Mouse (Mus musculus) spleen, postnatal 4 days (tissue): ENCODE results near the gene Npffr2.
"Not testable (repeated sequence)": the region's sequence is repeated elsewhere in the genome, so short reads cannot be mapped to it uniquely, and the experiment has no call there.

Source experiments
- DNase-seq, 2 experiments: peaks; one replicate each; pipeline ENCODE4 v3.0.0; 2022; ENCODE audit warnings: low spot score in 2 of 2

Npffr2 gene

DNA sequence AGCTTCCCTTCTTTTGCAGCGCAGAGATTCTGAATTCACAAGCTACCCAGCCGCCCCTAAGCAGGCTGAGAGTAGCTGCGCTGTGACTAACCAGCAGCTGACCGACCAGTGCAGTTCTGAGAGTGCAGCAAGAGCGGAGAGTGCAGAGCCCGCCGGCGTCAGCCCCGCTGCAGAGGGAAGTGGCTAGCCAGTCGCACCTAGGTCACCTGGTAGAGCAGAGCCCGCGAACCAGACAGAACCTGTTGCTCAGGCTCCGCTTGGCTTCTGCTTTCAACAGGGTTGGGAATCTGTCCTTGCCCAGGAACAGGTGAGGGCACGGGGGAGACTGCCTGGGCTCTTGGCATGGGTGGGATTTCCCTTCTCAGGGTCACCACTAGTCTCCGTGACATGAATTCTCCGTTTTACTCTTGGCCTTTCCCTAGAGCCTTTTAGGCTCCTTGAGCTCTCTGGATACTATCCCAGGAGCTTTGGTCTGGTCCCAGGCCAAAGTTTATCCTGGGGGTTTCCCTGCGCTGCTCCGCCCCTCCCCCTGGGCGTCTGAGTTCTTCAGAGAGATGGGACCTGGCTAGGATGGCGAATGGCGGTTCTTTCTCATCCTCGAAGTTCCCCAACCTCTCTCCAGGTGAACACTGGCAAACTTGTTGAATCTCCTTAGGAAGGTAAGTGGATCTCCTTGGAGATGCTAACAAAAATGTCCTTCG lies at the start of gene Npffr2:
Npffr2 (plus strand) TSS at position 552 of the 701 bp plus-strand sequence.
- no peak for DNase-seq

DNA sequence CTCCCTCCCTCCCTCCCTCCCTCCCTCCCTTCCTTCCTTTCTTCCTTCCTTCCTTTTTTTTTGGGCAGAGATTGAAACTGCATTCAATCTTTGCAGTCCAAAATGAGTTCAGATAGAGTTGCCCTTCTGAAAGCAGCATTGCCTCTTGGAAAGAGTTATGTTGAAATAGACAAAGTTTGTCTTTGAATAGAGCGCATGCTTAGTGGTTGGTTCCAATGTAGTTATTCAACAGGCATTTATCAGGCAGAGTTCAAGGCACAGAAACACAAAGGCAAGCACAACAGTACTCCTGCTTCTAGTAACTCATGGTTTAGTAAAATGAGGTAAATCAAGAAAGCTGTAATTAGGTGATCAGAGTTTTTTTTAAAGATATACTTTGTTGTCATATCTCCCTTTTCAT lies 34.7 kb upstream of the Npffr2 start:
- DNase-seq = no peak

DNA sequence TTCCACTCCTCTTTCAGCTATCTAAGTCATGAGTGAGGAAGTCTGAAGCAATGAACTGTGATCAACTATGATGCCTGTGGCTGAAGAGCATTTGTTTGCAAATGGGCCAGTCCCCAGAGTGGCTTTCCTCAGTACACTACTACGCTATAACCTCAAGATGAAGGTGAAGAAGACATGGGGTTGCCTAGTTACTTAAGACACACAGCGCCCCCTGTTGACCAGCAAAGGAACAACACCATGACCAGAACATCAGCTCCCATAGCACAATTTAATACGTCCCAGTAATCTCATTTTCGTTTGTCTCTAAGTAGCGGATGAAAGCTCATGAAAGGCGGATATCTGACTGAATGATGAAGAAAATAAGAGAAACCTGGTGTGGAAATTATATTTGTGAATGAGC lies 27.0 kb upstream of the Npffr2 start:
- DNase-seq = no peak

DNA sequence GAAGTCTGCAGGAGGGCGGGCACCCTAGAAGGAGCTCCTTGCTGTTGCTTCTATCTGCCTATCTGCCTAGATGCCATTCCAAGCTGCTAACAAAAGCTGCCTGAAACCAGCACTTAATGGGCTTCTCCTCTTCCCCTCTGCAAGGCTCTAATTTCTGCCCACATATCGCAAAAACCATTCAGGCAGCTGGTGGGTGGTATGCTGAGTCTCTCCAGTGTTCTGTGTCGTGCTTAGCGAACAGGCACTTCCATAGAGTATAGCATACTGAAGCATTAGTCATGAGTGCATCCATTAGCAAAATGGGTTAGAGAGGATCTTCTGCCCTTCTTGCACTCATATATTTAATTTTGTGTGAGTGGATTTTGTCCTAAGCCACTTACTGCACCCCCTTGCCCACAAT lies 8.6 kb upstream of the Npffr2 start:
- no peak for DNase-seq

GRCm38 (mm10) chr5:89526181-89526778 lies 949 bp upstream of the Npffr2 start:
- no peak for DNase-seq

DNA sequence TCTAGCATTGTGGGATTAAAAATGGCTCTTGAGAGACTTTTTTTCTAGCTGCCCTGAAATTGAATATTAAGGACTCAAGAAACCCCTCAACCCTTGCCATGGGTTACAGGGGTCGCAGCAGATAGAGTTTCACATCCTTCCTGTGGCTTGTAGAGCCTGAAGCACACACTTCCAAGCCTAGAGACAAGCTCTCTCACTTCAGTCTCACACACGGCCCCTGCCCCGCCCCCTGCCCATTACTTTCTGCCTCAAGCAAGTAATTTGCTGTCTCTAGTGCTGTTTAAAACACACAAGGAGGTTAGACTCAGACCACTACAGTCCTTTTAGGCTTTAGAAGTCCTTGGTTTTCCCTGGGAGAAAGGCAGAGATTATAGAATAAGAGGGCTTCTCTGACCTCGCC lies 1.7 kb downstream of the Npffr2 start:
- no peak for DNase-seq

- no peak for DNase-seq
Observed at GRCm38 (mm10) chr5:89529391-89529790, 2.2 kb downstream of the Npffr2 start.

GRCm38 (mm10) chr5:89536018-89536417 lies 8.8 kb downstream of the Npffr2 start:
- no peak for DNase-seq

DNA sequence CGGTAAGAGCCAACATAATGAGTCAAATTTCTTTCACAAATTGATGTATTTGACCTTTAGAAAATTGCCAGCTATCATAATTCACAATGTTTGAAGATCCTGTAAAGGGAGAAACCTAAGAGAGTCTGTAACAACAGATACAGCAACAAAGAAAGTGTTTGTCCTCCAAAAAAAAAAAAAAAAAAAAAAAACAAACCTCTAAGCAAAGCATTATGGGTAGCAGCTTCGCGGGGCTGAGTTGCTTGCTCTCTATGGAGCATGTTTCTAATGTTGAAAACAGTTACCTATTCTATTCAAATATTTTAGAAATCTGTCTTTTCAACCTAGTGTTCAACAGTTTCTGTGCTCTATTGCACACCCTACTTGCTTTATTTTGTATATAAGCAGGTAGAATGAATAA lies 15.2 kb downstream of the Npffr2 start:
- no peak for DNase-seq

GRCm38 (mm10) chr5:89543476-89543875 lies 16.2 kb downstream of the Npffr2 start:
- DNase-seq = no peak

DNA sequence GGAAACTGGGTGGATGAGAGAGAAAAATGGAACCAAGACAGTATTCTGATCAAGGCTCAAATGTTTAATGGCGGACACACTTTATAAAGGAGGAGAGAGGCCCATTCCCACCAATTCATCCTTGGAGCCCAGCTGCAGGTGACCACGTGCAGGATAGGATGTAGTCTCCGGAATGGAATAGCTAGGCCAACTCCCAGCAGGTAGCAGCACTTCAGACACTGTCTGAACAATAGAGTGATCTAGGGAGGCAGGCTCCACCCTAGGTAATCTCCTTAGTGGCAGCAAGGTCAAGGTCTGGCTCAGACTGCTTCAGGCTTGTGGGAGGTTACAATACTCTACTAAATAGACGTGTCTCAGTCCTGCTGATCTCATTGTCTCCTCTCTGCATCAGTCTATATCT lies 31.9 kb downstream of the Npffr2 start:
- not testable (repeated sequence) for DNase-seq

DNA sequence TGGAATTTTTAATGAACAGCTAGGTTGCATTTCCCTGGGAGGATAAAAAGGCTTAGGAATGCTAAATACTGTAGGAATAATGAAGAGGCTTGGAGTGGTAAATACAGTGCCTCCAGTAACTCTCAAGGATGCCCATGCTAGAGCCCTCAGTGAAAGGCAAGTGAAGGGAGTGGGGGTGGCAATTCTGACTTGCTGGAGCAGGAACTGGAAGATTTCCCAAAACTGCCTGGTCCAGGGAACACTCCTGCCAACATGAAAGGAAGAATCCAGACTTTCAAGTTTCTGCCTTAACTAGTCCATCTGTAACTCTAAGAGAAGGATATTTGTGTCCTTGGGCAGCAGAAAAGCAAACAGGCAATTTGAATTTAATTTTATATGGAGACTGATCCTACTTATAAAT lies 34.2 kb downstream of the Npffr2 start:
- no peak for DNase-seq

DNA sequence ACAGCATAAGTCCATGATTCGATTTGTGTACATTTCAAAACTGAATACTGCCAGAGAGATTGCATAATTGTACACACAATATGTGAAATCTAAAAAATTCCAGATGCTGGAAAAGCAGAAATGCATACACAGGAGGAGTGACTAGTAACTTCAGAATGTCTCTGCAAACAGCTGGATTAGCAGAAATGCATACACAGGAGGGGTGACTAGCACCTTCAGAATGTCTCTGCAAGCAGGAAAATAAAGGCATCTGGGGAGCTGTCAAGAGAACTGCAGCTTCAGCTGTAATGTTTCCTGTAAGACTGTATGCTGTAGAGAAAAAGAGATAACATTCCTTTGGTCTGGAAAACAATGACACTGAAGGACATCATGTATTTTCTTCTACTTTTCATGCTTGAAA lies 51.4 kb downstream of the Npffr2 start:
- no peak for DNase-seq

- DNase-seq = no peak
Observed at GRCm38 (mm10) chr5:89579181-89579580, 52.0 kb downstream of the Npffr2 start.

DNA sequence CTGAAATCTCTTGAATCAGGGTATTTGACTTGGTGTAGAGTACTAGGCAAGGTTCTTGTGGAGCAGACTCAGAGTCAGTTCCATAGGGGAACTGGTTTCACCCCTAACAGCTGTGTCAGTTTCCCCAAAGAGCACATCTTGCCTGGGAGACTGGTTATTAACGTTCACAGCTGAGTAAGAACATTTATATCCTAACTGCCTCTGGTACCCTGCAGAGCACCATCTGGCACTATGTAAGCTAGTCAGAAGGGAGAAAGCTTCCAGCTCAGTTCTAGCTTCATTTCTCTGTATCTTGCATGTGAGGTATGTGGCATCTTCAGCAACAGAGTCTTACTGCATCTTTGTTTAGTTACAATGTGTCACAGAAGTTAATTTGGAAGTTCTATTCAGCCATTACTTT lies 53.9 kb downstream of the Npffr2 start:
- DNase-seq = no peak

DNA sequence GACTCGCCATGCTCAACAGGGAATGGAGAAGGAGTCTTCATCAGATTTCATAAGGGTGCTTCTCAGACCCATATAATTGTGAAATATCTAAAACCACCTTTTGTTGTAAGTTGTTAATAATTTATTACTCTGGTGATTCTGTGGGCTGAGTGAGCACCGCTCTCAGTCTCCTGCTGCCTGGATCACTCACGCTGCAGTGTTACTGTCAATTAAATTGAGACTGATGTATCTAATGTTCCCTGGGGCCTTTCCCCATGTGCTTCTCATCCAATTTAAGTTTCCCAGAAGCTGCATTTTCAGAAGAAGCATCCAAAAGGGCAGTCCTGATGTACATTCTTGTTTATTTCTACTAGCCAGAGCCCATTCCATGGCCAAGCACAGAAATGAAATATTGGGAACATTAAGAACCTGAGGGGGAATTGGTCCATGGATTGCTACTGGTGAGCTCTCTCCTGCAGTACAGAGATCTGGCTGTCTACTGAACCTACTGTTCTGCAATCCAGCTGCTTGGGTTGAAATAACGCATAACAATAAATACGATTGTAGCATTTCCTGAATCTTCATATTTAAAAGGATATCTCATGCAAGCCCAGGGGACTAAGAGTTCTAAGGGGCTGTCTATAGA lies 54.6 kb downstream of the Npffr2 start:
- DNase-seq = no peak

DNA sequence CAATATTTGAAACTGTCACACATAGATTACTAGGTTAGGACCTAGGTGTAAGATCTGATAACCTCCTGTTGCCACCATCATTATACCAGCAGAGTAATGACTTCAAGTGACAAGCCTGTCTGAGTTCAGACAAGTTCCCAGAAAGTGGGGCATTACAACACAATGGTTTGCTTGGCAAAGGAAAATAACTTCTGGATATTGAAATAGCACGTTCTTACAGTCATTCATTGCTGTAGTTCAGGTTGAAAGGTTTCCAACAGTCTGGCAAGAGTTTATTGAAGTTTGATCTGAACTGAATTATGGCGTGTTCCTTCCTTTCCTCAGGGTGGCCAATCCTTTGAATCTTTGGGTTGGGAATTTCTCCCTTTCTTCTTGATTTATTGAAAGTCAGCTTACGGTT lies 57.8 kb downstream of the Npffr2 start:
- DNase-seq = no peak

- no peak for DNase-seq
Observed at GRCm38 (mm10) chr5:89592301-89592700, 65.1 kb downstream of the Npffr2 start.

GRCm38 (mm10) chr5:89611322-89612015 lies 84.2 kb downstream of the Npffr2 start:
- no peak for DNase-seq

DNA sequence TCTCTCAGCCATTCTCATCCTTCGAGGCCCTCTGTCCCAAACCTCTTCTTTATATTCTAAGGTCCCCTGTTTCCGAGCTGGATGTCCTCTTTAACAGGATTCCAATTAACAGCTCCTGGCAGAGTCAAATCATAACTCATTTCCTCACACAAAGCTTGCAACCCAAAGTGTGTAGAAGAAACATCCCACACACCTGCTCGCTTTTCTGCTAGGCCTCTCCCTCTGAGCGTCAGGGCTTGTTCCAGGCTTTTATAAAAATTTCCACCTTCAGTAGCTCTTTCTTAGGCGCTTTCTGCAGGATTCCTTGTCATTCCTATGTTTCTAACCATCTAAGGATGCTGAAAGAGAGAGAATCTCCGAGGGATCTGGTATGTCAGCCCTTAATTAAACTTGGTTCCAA lies 85.0 kb downstream of the Npffr2 start:
- DNase-seq = no peak

DNA sequence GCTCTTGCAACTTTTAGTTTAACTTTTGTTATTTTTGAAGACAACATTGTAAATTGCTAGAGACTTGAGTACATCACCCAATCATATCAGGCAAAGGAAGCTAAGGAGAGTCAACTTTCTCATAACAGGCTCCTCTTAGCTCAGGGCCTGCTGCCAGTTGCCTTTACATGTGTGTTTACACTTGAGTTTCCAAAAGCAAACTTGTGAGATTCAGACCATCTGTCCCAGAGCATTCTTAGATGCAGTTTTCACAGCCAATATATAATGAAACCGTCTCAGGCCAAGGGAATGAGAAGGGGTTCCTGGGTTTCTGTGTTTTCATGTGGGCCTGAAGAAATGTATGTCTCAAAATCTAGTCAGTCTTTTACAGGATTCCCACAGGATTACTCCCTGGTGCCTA lies 104.4 kb downstream of the Npffr2 start:
- DNase-seq = no peak
